Mouse (Mus musculus): ENCODE measurements around the gene Tufm.

The Tufm gene

GRCm38 (mm10) chr7:126499416-126499815 is 12.3 kb downstream of the Tufm start:
- DNase-seq (ENCODE audit: low read depth, low spot score) = no peak

GRCm38 (mm10) chr7:126501684-126502022 is 14.5 kb downstream of the Tufm start:
- DNase-seq (ENCODE audit: low read depth, low spot score) = no peak

GRCm38 (mm10) chr7:126502023-126502741 is 15.0 kb downstream of the Tufm start:
- DNase-seq (ENCODE audit: low read depth, low spot score) = peak; percentile 98

- no peak for DNase-seq (ENCODE audit: low read depth, low spot score)
Observed at GRCm38 (mm10) chr7:126502751-126503150, 15.6 kb downstream of the Tufm start.

GRCm38 (mm10) chr7:126503273-126503878 is 16.2 kb downstream of the Tufm start, which contains the start of gene Atxn2l:
Gene Atxn2l (minus strand): TSS chr7:126503437.
- peak; percentile 99 for DNase-seq (ENCODE audit: low read depth, low spot score)

- no peak for DNase-seq (ENCODE audit: low read depth, low spot score)
Observed at GRCm38 (mm10) chr7:126504913-126505312, 17.8 kb downstream of the Tufm start.

- DNase-seq (ENCODE audit: low read depth, low spot score) = no peak
Observed at GRCm38 (mm10) chr7:126507126-126507778, 20.1 kb downstream of the Tufm start.

GRCm38 (mm10) chr7:126511287-126511686 is 24.1 kb downstream of the Tufm start:
- no peak for DNase-seq (ENCODE audit: low read depth, low spot score)

- no peak for DNase-seq (ENCODE audit: low read depth, low spot score)
Observed at GRCm38 (mm10) chr7:126518261-126518941, 31.2 kb downstream of the Tufm start.

- DNase-seq (ENCODE audit: low read depth, low spot score) = no peak
Observed at GRCm38 (mm10) chr7:126519513-126519912, 32.4 kb downstream of the Tufm start.

- no peak for DNase-seq (ENCODE audit: low read depth, low spot score)
Observed at GRCm38 (mm10) chr7:126523316-126523715, 36.2 kb downstream of the Tufm start.

GRCm38 (mm10) chr7:126528166-126528577 is 41.0 kb downstream of the Tufm start:
- DNase-seq (ENCODE audit: low read depth, low spot score) = peak; percentile 55

GRCm38 (mm10) chr7:126533434-126533833 is 46.3 kb downstream of the Tufm start:
- no peak for DNase-seq (ENCODE audit: low read depth, low spot score)

GRCm38 (mm10) chr7:126535766-126536165 is 48.6 kb downstream of the Tufm start:
- no peak for DNase-seq (ENCODE audit: low read depth, low spot score)

GRCm38 (mm10) chr7:126536466-126536865 is 49.3 kb downstream of the Tufm start:
- DNase-seq (ENCODE audit: low read depth, low spot score) = no peak

- peak; percentile 70 for DNase-seq (ENCODE audit: low read depth, low spot score)
Observed at GRCm38 (mm10) chr7:126537820-126538585, 50.8 kb downstream of the Tufm start.

All from ES-CJ7 (cell line).